Mouse (Mus musculus): ENCODE measurements around the gene Gm21830. TPM values are rescaled to one million over a fixed set of nuclear protein-coding genes. Genes with fewer than 3 reads are reported as not detected.

Gm21830 gene
- polyA plus RNA-seq, 1 experiment from 2014 or later = not detected

DNA sequence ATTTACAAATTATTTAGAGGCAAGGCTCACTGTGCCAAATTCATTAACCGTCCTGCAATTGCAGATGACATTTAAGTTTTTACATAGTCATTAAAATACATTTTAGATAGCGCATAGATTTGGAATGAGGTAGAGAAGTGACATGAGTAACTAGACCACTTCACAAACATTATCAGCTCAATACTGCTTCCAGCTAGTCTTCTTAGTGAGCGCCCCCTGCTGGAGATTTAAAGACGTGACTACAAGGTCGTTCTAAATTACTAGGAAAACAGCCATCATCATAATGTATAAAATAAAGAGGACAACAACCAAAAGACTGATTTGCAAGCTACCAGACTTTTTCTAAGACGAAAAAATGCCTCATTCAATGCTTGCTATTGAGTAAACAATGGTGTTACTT, 64.2 kb downstream of the Gm21830 start:
- WGBS = 14% methylated on average over 6 of the region's 6 CpGs
- H3K36me3 ChIP-seq = no peaks in the 10 kb centered on the region
- no peak overlapping the region for H3K27ac ChIP-seq

DNA sequence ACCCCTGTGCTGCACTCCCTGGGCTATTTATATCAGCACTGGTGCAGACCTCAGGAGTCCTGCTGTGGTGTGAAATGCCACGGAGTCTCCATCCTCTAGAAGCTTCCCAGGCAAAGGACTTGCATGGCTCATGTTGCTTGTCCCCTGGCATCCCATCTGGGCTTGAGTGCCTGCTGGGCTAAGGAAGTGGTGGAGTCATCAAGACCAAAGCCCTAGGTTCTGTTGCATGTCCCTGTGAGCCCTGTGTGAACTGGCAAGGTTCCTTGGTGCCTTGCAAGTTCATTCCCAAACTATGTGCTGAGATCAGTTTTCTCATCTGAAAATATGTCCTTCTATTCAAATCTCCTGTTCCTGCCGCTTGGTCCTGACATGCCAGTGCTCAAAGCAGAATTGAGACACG, 67.5 kb downstream of the Gm21830 start:
- ATAC-seq (ENCODE audit: borderline replicate concordance, extremely low read depth, low FRiP score, low TSS enrichment) = no peak

More for the DNA sequence above, 64.2 kb downstream of the Gm21830 start:
- Histone ChIP-seq H3K27me3 (no peaks in the 10 kb centered on the region), H3K4me2 (no peak overlapping the region), H3K4me3 (no peak overlapping the region), H3K9me3 (no peaks in the 10 kb centered on the region), H3K4me1 (no peaks in the 10 kb centered on the region), H3K9ac (no peak overlapping the region)
- ATAC-seq (ENCODE audit: borderline replicate concordance, extremely low read depth, low FRiP score, low TSS enrichment) = no peak

More for the DNA sequence above, 67.5 kb downstream of the Gm21830 start:
- Histone ChIP-seq H3K27me3 (no peaks in the 10 kb centered on the region), H3K4me3 (no peak overlapping the region), H3K27ac (no peak overlapping the region), H3K4me2 (no peak overlapping the region), H3K9me3 (no peaks in the 10 kb centered on the region), H3K36me3 (no peaks in the 10 kb centered on the region), H3K9ac (no peak overlapping the region), H3K4me1 (no peaks in the 10 kb centered on the region)
- WGBS = 68% methylated on average over 3 of the region's 3 CpGs

Other genes with a start within 250 kb of the Gm21830 start
- gene Gm26727, start 19.5 kb downstream of the Gm21830 start, polyA plus RNA-seq (2015; fragmentation: Nextera tagmentation; extraction: Ambion mirVana) = not detected in 2 replicates
- gene Xirp2, start 32.3 kb downstream of the Gm21830 start, polyA plus RNA-seq (2015; fragmentation: Nextera tagmentation; extraction: Ambion mirVana) = 0.01 TPM in 1 of 2 replicates, not detected in the other
- 2.7 and 2.9 TPM in 2 replicates for gene B3galt1, start 152.1 kb downstream of the Gm21830 start, polyA plus RNA-seq (2015; fragmentation: Nextera tagmentation; extraction: Ambion mirVana)

Measured in lung, embryonic 15.5 days (tissue).